Mouse (Mus musculus): ENCODE data around the gene Znrf1.

DNA sequence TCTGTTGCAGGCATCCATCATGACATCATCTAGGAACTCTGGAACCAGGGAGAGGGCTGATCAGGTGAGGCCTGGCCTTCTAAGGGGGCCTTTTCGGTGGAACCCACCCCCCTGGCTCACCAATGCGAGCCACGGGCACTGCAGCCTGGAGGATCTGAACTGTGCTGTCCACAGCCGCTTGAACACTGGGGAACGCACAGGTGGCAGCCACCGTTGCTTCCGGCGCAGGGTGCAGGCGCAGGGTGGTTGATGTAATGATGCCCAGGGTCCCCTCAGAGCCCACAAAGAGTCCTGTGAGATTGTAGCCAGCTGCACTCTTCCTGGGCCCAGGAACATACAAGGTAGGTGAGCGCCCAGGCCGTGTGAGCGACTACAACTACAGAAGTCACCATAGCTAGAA is 92.5 kb downstream of the Znrf1 start:
- TF ChIP-seq CTCF (IDR thresholded peaks at IDR 0.05; ENCODE audit: borderline replicate concordance, extremely low read depth, insufficient read depth, insufficient read length) (no peak), POLR2A (IDR thresholded peaks at IDR 0.05; ENCODE audit: borderline replicate concordance, extremely low read depth, insufficient read depth, insufficient read length, poor library complexity, severe bottlenecking) (no peak)

Measured in brain, embryonic 14.5 days (tissue).